Mouse (Mus musculus) hindbrain, embryonic 14.5 days (tissue): Measurements from ENCODE around the gene Atf6. TPM values are rescaled to one million over a fixed set of nuclear protein-coding genes. Genes with fewer than 3 reads are reported as not detected.

Experiments used
- ATAC-seq: fragments of 200-750 bp; cut with Nextera tagmentation; 2 replicates; pipeline ENCODE4 v1.8.0; 2017; ENCODE audit warnings: moderate number of reproducible peaks, mild to moderate bottlenecking, moderate TSS enrichment, moderate library complexity; ENCODE audit not compliant: low FRiP score
- DNase-seq: peaks from one replicate; pipeline ENCODE4 v3.0.0-alpha.2; 2015; ENCODE audit warnings: low spot score
- H3K27ac ChIP-seq: fragments of 300-500 bp; sonication (generic); 2 replicates; pipeline ENCODE4 v1.5.1; 2014; ENCODE audit warnings: mild to moderate bottlenecking, moderate library complexity
- H3K27me3 ChIP-seq: fragments of 300-500 bp; sonication (generic); 2 replicates; pipeline ENCODE4 v1.6.1; 2014; ENCODE audit warnings: mild to moderate bottlenecking, low read length, mixed read lengths; ENCODE audit not compliant: control insufficient read depth, insufficient read depth
- H3K36me3 ChIP-seq: fragments of 300-500 bp; sonication (generic); replicated peaks from 2 replicates; pipeline ENCODE4 v1.6.1; 2014; ENCODE audit not compliant: control insufficient read depth, insufficient read depth
- H3K4me1 ChIP-seq: fragments of 300-500 bp; sonication (generic); replicated peaks from 2 replicates; pipeline ENCODE4 v1.6.1; 2014; ENCODE audit warnings: antibody characterized with exemption, low read length, mixed read lengths; ENCODE audit not compliant: control insufficient read depth, insufficient read depth
- H3K4me2 ChIP-seq: fragments of 300-500 bp; sonication (generic); replicated peaks from 2 replicates; pipeline ENCODE4 v1.6.1; 2014; ENCODE audit warnings: mild to moderate bottlenecking, moderate library complexity
- H3K4me3 ChIP-seq: fragments of 300-500 bp; sonication (generic); replicated peaks from 2 replicates; pipeline ENCODE4 v1.5.1; 2014; ENCODE audit warnings: mild to moderate bottlenecking, low read length
- H3K9ac ChIP-seq: fragments of 300-500 bp; sonication (generic); 2 replicates; pipeline ENCODE4 v1.6.1; 2014
- H3K9me3 ChIP-seq: fragments of 300-500 bp; sonication (generic); 2 replicates; pipeline ENCODE4 v1.6.1; 2016; ENCODE audit warnings: low read length; ENCODE audit not compliant: control insufficient read depth
- WGBS: fragments of 180-500 bp; shearing (Covaris S2); extraction: QIAGEN DNeasy Blood & Tissue Kit; methylation state at CpG from one replicate; pipeline ENCODE4 v1.1.7; 2014; 5-methylcytosine and 5-hydroxymethylcytosine counted together
- polyA plus RNA-seq: library from polyadenylated mRNA; unstranded; fragments of >200 nt; fragmentation: Nextera tagmentation; extraction: Ambion mirVana; gene quantifications from 2 replicates; pipeline ENCODE4 v1.2.1, GENCODE M21; 2014

The Atf6 gene
- polyA plus RNA-seq, 1 experiment from 2014 or later = 9.9 TPM

DNA sequence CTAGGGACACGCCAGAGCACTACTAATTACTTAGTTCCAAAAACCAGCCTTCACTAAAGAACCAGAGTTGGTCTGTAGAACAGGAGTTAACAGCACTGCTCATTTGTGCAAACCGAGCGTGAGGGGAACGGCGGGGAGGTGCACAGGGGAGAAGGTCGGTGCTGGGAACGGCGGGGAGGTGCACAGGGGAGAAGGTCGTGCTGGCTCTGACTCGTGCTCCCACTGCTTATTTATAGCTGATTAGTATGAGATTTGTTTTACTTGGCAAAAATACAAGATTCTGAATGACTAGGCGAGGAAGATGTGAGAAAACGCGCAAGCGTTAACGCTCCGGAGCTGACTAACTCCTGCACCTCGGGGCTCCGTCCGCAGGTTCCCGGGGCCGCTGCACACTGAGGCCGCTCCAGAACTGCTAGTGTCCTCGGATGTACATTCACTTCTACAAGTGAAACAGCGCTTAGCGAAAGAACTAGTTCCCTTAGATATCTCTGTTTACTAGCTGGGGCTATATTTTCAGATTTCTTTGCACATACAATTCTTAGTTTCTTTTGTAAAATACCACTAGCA, 96.1 kb downstream of the Atf6 start:
- H3K4me1 ChIP-seq = no peaks in the 10 kb centered on the region
- H3K36me3 ChIP-seq = peaks cover 4% of the 10 kb centered on the region; the same call in 1 of the 2 replicates
- DNase-seq = no peak
- WGBS = 78% methylated on average over 25 of the region's 25 CpGs
- no peak for ATAC-seq
- H3K27ac ChIP-seq = no peak overlapping the region
- no peaks in the 10 kb centered on the region for H3K9me3 ChIP-seq
- H3K27me3 ChIP-seq = no peaks in the 10 kb centered on the region
- no peak overlapping the region for H3K9ac ChIP-seq
- no peak overlapping the region for H3K4me3 ChIP-seq
- H3K4me2 ChIP-seq = no peak overlapping the region

- peaks cover 4% of the 10 kb centered on the region; the same call in 1 of the 2 replicates for H3K36me3 ChIP-seq
- H3K27ac ChIP-seq = no peak overlapping the region
- H3K9ac ChIP-seq = no peak overlapping the region
- no peaks in the 10 kb centered on the region for H3K4me1 ChIP-seq
- no peak overlapping the region for H3K4me2 ChIP-seq
- WGBS = 94% methylated on average over 14 of the region's 14 CpGs
- no peaks in the 10 kb centered on the region for H3K9me3 ChIP-seq
- DNase-seq (no peak), ATAC-seq (no peak)
- H3K27me3 ChIP-seq = no peaks in the 10 kb centered on the region
- H3K4me3 ChIP-seq = no peak overlapping the region
These were observed 96.9 kb downstream of the Atf6 start for GRCm38 (mm10) chr1:170770691-170771090.

DNA sequence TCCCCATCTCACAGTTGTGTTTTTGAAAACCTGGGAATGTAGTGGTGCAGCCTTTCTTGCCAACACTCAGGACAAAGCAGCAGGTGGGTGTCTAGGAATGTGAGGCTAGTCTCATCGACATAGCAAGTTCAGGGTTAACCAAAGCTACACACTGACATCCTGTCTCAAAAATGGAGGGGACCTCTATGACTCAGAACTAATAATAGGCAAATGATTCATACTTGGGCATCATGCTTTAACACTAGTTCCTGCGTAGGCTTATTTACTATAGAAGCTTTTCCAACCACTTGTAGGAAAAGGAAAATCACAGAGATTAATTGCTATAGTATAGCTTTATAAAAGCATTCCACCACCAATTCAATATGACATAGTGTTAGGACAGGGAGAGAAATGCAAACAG, 100.6 kb downstream of the Atf6 start:
- no peak overlapping the region for H3K9ac ChIP-seq
- H3K27me3 ChIP-seq = no peaks in the 10 kb centered on the region
- H3K27ac ChIP-seq = no peak overlapping the region
- no peak overlapping the region for H3K4me2 ChIP-seq
- H3K4me1 ChIP-seq = no peaks in the 10 kb centered on the region
- no peak for DNase-seq
- no peaks in the 10 kb centered on the region for H3K9me3 ChIP-seq
- 75% methylated on average over 2 of the region's 2 CpGs for WGBS
- peaks cover 4% of the 10 kb centered on the region; the same call in 1 of the 2 replicates for H3K36me3 ChIP-seq
- ATAC-seq = no peak
- H3K4me3 ChIP-seq = no peak overlapping the region

GRCm38 (mm10) chr1:170764798-170765197, 102.8 kb downstream of the Atf6 start:
- Histone ChIP-seq H3K27ac (no peak overlapping the region), H3K27me3 (no peaks in the 10 kb centered on the region), H3K9ac (no peak overlapping the region), H3K4me2 (no peak overlapping the region), H3K4me3 (no peak overlapping the region), H3K36me3 (no peaks in the 10 kb centered on the region; the same call in 1 of the 2 replicates), H3K9me3 (no peaks in the 10 kb centered on the region), H3K4me1 (no peaks in the 10 kb centered on the region)
- WGBS = 83% methylated on average over 1 of the region's 1 CpGs
- no peak for ATAC-seq
- no peak for DNase-seq

DNA sequence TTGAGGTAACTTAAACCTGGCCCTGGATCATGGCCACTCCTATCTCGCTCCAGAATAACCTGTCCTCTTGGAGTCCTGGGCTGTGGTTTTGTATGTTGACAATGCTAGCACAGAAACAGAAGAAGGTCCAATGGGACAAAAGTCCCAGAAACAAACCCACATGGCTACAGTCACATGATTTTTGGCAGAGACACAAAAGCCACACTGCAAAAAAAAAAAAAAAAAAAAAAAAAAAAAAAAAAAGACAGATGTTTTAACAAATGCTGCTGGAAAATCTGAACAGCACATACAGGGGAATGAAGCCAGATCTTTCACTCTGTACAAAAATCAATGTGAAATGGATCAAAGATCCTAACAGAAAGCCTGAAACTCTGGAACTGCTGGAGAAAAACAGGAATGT, 105.9 kb downstream of the Atf6 start:
- Histone ChIP-seq H3K4me1 (no peaks in the 10 kb centered on the region), H3K9me3 (no peaks in the 10 kb centered on the region), H3K4me2 (no peak overlapping the region), H3K36me3 (no peaks in the 10 kb centered on the region; the same call in 1 of the 2 replicates), H3K9ac (no peak overlapping the region), H3K27me3 (no peaks in the 10 kb centered on the region), H3K4me3 (no peak overlapping the region), H3K27ac (no peak overlapping the region)
- DNase-seq = no peak
- ATAC-seq = no peak
- 96% methylated on average over 1 of the region's 1 CpGs for WGBS

GRCm38 (mm10) chr1:170753597-170753996, 114.0 kb downstream of the Atf6 start:
- WGBS = 89% methylated on average over 5 of the region's 5 CpGs
- no peak for ATAC-seq

GRCm38 (mm10) chr1:170751797-170752196, 115.8 kb downstream of the Atf6 start:
- H3K4me3 ChIP-seq = no peak overlapping the region
- H3K9me3 ChIP-seq = no peaks in the 10 kb centered on the region
- H3K4me2 ChIP-seq = no peak overlapping the region
- H3K27ac ChIP-seq = no peak overlapping the region
- no peaks in the 10 kb centered on the region for H3K27me3 ChIP-seq
- H3K4me1 ChIP-seq = no peaks in the 10 kb centered on the region
- no peak for ATAC-seq
- 95% methylated on average over 7 of the region's 7 CpGs for WGBS
- DNase-seq = no peak
- H3K36me3 ChIP-seq = no peaks in the 10 kb centered on the region
- H3K9ac ChIP-seq = no peak overlapping the region

More at GRCm38 (mm10) chr1:170753597-170753996, 114.0 kb downstream of the Atf6 start:
- H3K36me3 ChIP-seq = no peaks in the 10 kb centered on the region
- no peaks in the 10 kb centered on the region for H3K27me3 ChIP-seq
- H3K9ac ChIP-seq = no peak overlapping the region
- DNase-seq = no peak
- no peaks in the 10 kb centered on the region for H3K4me1 ChIP-seq
- no peaks in the 10 kb centered on the region for H3K9me3 ChIP-seq
- no peak overlapping the region for H3K4me2 ChIP-seq
- H3K4me3 ChIP-seq = no peak overlapping the region
- no peak overlapping the region for H3K27ac ChIP-seq

DNA sequence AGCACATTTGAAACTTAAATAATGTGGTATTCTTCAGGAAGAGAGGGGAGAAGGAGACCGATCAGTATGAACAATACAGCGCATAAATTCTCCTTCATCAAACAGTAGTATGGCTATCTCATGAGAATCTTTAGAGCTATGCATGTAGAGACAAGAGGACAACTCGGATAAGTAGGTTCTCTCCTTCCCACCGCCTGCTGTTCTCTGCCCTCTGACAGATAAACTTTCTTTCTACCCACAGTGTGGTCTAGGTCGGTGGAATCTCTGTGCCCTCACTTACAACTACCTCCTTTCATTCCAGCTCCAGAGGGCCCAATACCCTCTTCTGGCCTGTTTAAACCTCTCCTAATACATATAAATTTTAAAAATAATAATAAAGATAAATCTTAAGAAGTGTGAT, 121.0 kb downstream of the Atf6 start:
- no peak for ATAC-seq
- DNase-seq = no peak
- 89% methylated on average over 5 of the region's 5 CpGs for WGBS

DNA sequence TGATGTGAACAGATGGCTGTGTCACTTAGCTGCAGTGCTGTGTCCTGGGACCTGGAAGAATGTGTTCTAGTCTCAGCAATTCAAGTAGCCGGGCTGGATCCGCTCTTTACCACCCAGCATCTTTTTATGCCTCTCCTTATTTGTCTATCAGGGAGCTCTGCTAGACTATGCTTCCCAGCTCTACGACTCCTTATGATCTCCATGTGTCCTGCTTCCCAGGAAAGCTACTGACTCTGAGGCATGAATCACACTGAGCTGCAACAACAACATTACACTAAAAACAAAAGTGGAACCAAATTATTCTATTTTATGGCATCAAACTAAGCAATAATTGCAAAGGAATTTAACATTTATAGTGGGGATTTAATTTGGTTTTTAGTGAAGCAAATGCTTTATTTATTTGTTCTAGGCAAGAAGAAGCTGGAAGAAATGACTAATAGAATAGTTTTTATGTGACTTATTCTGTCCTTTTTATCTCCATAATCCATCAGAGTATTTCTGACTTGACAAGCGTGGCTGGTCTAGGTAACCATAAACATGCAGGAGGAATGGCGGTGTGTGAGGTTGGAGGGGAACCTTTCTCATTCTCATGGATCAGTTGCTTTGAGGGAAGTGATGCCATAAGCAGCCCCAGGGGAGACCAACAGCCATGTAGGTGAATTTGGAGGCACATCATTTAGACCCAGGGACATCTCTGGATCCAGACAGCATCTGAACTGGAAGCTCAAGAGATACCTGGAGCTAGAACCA, 125.9 kb downstream of the Atf6 start:
- H3K4me3 ChIP-seq = no peak overlapping the region
- no peak overlapping the region for H3K4me2 ChIP-seq
- no peak for DNase-seq
- no peaks in the 10 kb centered on the region for H3K36me3 ChIP-seq
- H3K27me3 ChIP-seq = no peaks in the 10 kb centered on the region
- H3K9ac ChIP-seq = no peak overlapping the region
- no peaks in the 10 kb centered on the region for H3K4me1 ChIP-seq
- no peak overlapping the region for H3K27ac ChIP-seq
- no peaks in the 10 kb centered on the region for H3K9me3 ChIP-seq
- WGBS = 72% methylated on average over 5 of the region's 5 CpGs
- ATAC-seq = no peak

More for the DNA sequence above, 121.0 kb downstream of the Atf6 start:
- no peaks in the 10 kb centered on the region for H3K9me3 ChIP-seq
- H3K27ac ChIP-seq = no peak overlapping the region
- H3K4me1 ChIP-seq = no peaks in the 10 kb centered on the region
- H3K27me3 ChIP-seq = no peaks in the 10 kb centered on the region
- no peak overlapping the region for H3K4me2 ChIP-seq
- H3K9ac ChIP-seq = no peak overlapping the region
- H3K4me3 ChIP-seq = no peak overlapping the region
- no peaks in the 10 kb centered on the region for H3K36me3 ChIP-seq
